Comparison of ENCODE assay signal across 20 mouse cellular contexts in the genomic region with DNA sequence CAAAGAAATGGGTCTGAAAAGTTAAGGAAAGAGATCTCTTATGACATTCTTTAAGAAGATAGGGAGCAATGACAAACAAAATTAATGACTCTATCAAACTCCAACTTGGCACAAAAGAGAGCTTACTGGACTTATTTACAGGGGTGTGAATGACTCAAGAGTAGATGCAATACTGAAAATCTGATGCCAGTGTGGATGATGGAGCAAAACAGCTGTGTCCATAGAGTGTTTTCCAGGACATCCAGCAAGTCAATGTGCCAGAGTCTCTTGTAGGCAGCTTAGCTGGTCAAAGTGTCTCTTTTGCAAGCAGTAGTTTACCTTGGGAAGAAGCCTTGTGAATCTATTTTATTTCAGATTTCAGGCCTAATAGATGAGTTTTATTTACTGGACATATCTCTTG.
DNase-seq lines count a peak whose midpoint lies in the region; ATAC-seq and TF ChIP-seq lines count a peak whose summit lies in the region.
"Had no signal": no experiment of that assay in that cellular context is flagged by ENCODE, and none has a peak within 500 bp of the region (broad histone marks: within the 10 kb centered on the region; RNA-seq: fewer than 3 reads in every experiment).

No protein-coding gene starts in this region.

- no peak for ATAC-seq in stomach, postnatal 0 days (ENCODE audit: low FRiP score, low TSS enrichment)
- ATAC-seq: forebrain, embryonic 13.5 days; forebrain, embryonic 15.5 days had no signal

- H3K27ac ChIP-seq in stomach, postnatal 0 days (replicated peaks) = no peak overlapping the region
- H3K27ac ChIP-seq: embryonic facial prominence, embryonic 10.5 days; embryonic facial prominence, embryonic 12.5 days; forebrain, embryonic 13.5 days; forebrain, embryonic 15.5 days had no signal

- H3K79me2 ChIP-seq in myocyte (ENCODE audit: control insufficient read depth, insufficient read depth) = no peaks in the 10 kb centered on the region

- H3K9me3 ChIP-seq in stomach, postnatal 0 days (ENCODE audit: control insufficient read depth, low read length) = no peaks in the 10 kb centered on the region
- H3K9me3 ChIP-seq: embryonic facial prominence, embryonic 10.5 days; embryonic facial prominence, embryonic 12.5 days; forebrain, embryonic 13.5 days; forebrain, embryonic 15.5 days had no signal

- H3K4me2 ChIP-seq in myocyte (ENCODE audit: low read depth) = no peak overlapping the region
- no peak overlapping the region for H3K4me2 ChIP-seq in stomach, postnatal 0 days (replicated peaks; ENCODE audit: low read depth)
- H3K4me2 ChIP-seq: embryonic facial prominence, embryonic 12.5 days; forebrain, embryonic 13.5 days; forebrain, embryonic 15.5 days had no signal

- peak; percentile 35 for DNase-seq in gastrocnemius, adult 18-20 months (ENCODE audit: low spot score)
- DNase-seq in gastrocnemius, postnatal 4 days (ENCODE audit: low spot score in 2 of 2) = no peak
- peak; percentile 31 for DNase-seq in gastrocnemius, postnatal 25 days
- no peak for DNase-seq in gastrocnemius, adult 8-10 months (ENCODE audit: low spot score in 2 of 2)
- DNase-seq in retina, postnatal 1 day = no peak
- no peak for DNase-seq in stomach, postnatal 0 days (ENCODE audit: low spot score)
- DNase-seq: adrenal gland, adult 8-10 months; adrenal gland, postnatal 14 days; adrenal gland, postnatal 36 days; B cell, adult 2 months; cerebellum, adult 11-12 months; cerebellum, adult 2 months; cerebellum, adult 9-10 months; cerebellum, postnatal 10 days; cerebellum, postnatal 25 days had no signal

- TF ChIP-seq EP300 in stomach, postnatal 0 days (optimal IDR thresholded peaks at IDR 0.05) = no peak

- H3K9ac ChIP-seq in stomach, postnatal 0 days (ENCODE audit: low read length) = no peak overlapping the region
- H3K9ac ChIP-seq: embryonic facial prominence, embryonic 12.5 days; forebrain, embryonic 13.5 days; forebrain, embryonic 15.5 days had no signal

- no peaks in the 10 kb centered on the region for H3K36me3 ChIP-seq in myocyte (ENCODE audit: control insufficient read depth, insufficient read depth)
- H3K36me3 ChIP-seq in stomach, postnatal 0 days (ENCODE audit: control insufficient read depth, insufficient read depth, low read length) = no peaks in the 10 kb centered on the region
- H3K36me3 ChIP-seq: embryonic facial prominence, embryonic 10.5 days; embryonic facial prominence, embryonic 12.5 days; forebrain, embryonic 15.5 days had no signal

- no peak for TF ChIP-seq CTCF in stomach, postnatal 0 days (IDR thresholded peaks at IDR 0.05; ENCODE audit: low read depth)

- H3ac ChIP-seq in myocyte (ENCODE audit: control insufficient read depth, insufficient read length) = no peak overlapping the region

- no peaks in the 10 kb centered on the region for H3K4me1 ChIP-seq in stomach, postnatal 0 days (replicated peaks; ENCODE audit: control insufficient read depth, insufficient read depth)
- H3K4me1 ChIP-seq: embryonic facial prominence, embryonic 10.5 days; embryonic facial prominence, embryonic 12.5 days; forebrain, embryonic 13.5 days; forebrain, embryonic 15.5 days had no signal

- TF ChIP-seq POLR2A in myocyte (IDR thresholded peaks at IDR 0.05; ENCODE audit: insufficient read length, low read depth) = no peak

- H3K27me3 ChIP-seq in myocyte (ENCODE audit: control insufficient read depth, insufficient read depth, insufficient read length) = no peaks in the 10 kb centered on the region
- H3K27me3 ChIP-seq in stomach, postnatal 0 days (ENCODE audit: control insufficient read depth, insufficient read depth, low read length) = no peaks in the 10 kb centered on the region
- H3K27me3 ChIP-seq: embryonic facial prominence, embryonic 12.5 days; forebrain, embryonic 13.5 days; forebrain, embryonic 15.5 days had no signal

- no peak overlapping the region for H3K4me3 ChIP-seq in myocyte
- no peak overlapping the region for H3K4me3 ChIP-seq in stomach, postnatal 0 days (ENCODE audit: low read depth, low read length)
- H3K4me3 ChIP-seq: embryonic facial prominence, embryonic 10.5 days; embryonic facial prominence, embryonic 12.5 days; forebrain, embryonic 13.5 days; forebrain, embryonic 15.5 days had no signal

TF ChIP-seq in myocyte, 11 proteins besides CTCF, POLR2A, EP300 and RAD21:
- no peak for TF ChIP-seq SRF (IDR thresholded peaks at IDR 0.05; ENCODE audit: control insufficient read depth, insufficient read length, low read depth)
- TF ChIP-seq TCF3 (IDR thresholded peaks at IDR 0.05; ENCODE audit: insufficient read length, low read depth) = peak; percentile 35
- no peak for TF ChIP-seq E2F4 (IDR thresholded peaks at IDR 0.05; ENCODE audit: insufficient read depth)
- TF ChIP-seq MYOG (IDR thresholded peaks at IDR 0.05; ENCODE audit: control insufficient read depth in 1 of 3, insufficient read depth in 1 of 3, insufficient read length in 2 of 3, low read depth in 2 of 3) = peak in 1 of 3 experiments; percentile 14
- TF ChIP-seq MYOD1 (IDR thresholded peaks at IDR 0.05; ENCODE audit: control insufficient read depth in 1 of 3, insufficient read length in 2 of 3, low read depth in 2 of 3) = peak; percentile 83 to 95 (median 95)
- TF ChIP-seq CEBPB (IDR thresholded peaks at IDR 0.05; ENCODE audit: insufficient read depth, poor library complexity, severe bottlenecking) = peak; percentile 83
- TF ChIP-seq USF1 (IDR thresholded peaks at IDR 0.05; ENCODE audit: low read depth) = no peak
- TF ChIP-seq TCF12 (IDR thresholded peaks at IDR 0.05; ENCODE audit: insufficient read depth, poor library complexity, severe bottlenecking) = peak; percentile 37

Comparison
In these comparisons a context has a peak if more than half of its experiments do, and no peak if none do; other contexts are left out.
1. DNase-seq: peak in gastrocnemius, adult 18-20 months (single experiment) and gastrocnemius, postnatal 25 days (single experiment); none in gastrocnemius, postnatal 4 days (0 of 2), gastrocnemius, adult 8-10 months (0 of 2), retina, postnatal 1 day (single experiment) and stomach, postnatal 0 days (single experiment).